Mouse (Mus musculus) ovary, adult 18-20 months (tissue): ENCODE measurements around the gene Nova2.

Experiments used
- DNase-seq: peaks from one replicate; pipeline ENCODE4 v3.0.0; 2022; ENCODE audit warnings: low spot score, mixed read lengths

Gene Nova2

DNA sequence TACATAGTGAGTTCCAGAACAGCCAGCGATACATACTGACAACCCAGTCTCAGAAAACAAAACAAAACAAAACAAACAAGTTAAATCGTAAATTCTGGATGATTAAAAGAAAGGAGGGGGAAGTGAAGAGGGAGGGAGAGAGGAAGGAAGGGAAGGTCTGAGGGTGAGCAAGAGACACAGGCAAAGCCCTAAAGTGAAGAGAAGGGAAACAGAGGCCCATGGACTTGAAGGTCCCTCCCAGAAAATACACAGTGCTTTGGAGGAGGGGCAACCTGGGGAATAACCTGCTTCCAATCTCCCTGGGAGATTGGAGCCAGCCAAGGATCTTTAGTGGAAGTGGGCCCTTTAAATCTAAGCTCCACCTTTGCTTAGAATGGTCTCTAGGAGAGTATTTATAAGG lies 61.4 kb downstream of the Nova2 start, which contains the start of gene Nanos2:
Nanos2 (plus strand) TSS at position 301 of the 400 bp plus-strand sequence.
- DNase-seq: no peak

DNA sequence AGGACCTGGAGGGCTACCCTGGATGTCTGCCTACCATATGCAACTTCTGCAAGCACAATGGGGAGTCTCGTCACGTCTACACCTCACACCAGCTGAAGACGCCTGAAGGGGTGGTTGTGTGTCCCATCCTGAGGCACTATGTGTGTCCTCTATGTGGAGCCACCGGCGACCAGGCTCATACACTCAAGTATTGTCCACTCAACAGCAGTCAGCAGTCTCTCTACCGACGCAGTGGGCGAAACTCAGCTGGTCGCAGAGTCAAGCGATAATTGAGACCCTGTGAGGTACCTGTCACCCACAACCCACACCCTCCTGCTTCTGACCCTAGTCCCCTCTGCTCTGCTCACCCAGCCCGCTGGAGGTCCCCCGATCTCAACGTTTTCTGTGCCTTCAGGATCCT lies 62.1 kb downstream of the Nova2 start:
- DNase-seq: no peak

DNA sequence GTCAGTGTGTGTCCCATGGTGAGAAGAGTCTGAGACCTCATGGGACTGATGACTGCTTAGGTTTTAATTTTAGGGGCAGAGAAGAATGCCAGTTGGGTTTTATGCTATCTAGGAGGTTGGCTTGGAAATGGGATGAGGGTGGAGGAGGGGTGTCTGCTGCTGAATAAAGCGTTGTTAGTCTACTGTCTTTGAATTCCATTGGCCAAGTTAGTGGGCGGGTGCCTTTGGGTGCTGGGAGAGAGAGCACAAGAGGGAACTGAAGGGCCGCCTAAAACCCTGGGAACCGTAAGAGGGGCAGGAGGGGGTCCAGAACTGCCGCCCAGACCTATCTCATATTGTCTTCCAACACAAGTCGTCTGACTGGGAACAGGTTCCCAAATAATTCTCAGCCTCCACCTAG lies 63.1 kb downstream of the Nova2 start:
- no peak for DNase-seq

DNA sequence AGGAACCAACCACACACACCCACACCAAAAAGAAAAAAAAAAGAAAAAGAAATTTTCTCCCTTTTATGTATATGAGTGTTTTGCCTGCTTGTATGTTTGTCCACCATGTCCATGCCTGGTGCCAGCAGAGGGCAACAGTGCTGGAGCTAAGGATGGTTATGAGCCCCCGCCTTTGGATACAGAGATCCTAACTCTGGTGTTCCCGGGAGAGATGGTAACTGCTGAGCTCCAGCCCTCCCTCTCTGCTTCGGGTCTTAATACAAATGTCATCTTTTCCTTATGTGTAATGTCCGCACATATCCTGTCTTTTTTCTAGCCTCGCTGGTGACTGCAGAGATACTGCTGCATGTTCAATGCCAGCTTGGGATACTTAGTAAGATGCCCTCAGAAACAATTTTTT lies 64.3 kb downstream of the Nova2 start:
- DNase-seq: no peak

DNA sequence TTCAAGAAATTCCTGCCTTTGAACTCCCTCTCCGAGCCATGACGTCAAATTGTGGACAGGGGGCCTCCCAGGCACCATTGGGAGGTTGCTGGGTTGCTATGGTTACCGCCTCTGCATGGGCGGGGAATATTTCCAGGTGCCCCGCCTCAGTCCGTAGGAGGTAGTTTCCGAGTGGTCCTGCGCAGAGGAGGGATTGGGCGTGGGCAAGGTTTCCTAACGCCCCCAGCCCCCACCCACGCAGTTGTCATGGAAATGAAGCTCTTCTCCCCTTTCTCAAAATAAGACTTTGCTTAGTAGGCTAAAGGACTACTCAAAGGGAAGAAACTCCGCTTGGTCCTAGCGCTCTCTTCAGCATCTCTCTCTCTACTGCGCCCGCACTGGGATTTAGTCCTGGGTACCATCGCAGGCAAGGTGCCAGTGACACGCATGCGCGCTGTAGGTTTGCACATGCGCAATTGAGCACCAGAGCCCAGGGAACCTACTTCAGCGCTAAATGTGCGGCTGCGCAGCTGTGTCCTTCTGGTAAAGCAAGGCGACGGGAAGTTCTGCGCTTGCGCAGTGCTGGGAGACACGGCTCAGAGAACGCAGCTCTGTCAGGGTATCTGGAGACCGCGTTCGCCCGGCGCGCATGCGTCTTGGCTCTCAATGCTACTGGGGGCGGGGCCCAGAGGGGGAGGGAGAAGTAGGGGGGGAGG lies 65.1 kb downstream of the Nova2 start, which contains the start of gene Mypop:
Mypop (plus strand) TSS at position 645 of the 695 bp plus-strand sequence.
- DNase-seq: peak; percentile 100

DNA sequence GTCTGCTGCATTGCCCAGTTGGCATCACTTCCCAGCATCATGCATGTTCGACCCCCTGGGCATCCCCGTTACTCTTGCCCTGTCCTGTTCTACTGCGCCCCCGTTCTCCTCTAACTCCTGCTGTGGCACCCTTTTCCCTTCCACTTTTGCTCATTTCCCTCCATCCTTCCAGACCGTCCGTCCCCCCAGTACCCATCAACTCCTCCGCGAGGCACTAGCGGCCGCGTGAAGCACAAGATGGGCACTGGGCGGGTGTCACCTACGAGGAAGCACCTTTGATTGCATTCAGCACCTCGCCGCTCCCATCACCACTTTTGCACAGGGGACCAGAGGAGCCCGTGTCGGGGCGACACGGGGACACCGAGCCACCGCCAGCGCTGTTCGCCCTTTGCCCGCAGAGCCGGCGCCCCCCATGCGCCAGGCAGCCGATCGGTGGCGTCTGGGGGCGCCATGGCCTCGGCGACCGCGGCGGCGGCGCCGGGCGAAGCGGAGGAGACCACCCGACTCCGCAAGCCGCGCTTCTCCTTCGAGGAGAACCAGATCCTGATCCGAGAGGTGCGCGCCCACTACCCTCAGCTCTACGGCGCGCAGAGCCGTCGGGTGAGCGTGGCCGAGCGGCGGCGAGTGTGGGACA lies 66.1 kb downstream of the Nova2 start:
- no peak for DNase-seq

DNA sequence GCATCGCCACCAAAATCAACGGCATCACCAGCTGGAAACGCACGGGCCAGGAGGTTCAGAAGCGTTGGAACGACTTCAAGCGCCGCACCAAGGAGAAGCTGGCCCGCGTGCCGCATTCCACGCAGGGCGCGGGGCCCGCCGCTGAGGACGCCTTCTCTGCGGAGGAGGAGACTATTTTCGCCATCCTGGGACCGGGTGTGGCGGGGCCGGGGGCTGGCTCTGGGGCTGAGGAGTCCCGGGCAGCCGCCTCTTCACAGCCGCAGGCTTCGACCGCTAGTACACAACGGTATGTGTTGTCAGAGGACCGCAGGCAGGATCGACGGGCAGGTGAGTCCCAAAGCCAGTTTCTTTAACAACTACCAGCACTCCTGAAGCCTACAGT lies 66.6 kb downstream of the Nova2 start:
- no peak for DNase-seq

DNA sequence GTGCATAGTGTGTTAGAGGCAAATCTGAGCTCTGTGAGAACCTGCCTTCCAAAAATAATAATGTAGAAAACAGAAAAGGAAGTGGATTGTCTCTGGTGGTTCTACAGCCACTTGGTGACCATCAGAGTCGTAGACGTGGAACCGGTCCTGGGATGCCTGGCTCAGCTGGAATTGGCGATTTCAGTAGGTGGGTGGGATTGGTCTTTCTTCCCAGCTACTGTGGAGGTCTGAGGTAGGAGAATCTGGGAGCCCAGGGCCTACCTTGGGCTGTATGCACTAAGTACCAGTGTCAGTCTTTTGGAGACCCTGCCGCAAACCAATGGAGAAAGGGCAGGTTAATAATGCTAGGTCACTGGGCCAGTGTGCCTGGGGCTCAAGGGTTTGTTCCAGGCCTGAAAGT lies 67.3 kb downstream of the Nova2 start:
- no peak for DNase-seq

DNA sequence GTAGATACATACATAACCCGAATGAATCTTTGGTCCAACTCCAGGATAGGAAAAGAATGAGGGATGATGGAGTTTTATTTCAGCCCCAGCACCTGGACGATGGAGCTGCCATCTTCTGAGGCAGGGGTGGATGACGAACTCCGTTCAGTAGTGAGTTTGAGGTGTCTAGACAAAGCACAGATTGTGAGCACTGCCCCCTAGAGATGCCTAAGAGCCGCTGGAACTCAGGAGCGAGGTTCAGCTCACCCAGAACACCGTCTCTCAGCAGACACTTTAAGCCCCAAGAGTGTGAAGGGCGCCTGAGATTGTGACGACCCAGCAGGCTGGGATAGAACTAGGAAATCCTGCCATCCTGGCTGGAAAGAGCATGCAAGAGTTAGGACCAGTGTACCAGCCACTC lies 73.1 kb downstream of the Nova2 start:
- DNase-seq: no peak

DNA sequence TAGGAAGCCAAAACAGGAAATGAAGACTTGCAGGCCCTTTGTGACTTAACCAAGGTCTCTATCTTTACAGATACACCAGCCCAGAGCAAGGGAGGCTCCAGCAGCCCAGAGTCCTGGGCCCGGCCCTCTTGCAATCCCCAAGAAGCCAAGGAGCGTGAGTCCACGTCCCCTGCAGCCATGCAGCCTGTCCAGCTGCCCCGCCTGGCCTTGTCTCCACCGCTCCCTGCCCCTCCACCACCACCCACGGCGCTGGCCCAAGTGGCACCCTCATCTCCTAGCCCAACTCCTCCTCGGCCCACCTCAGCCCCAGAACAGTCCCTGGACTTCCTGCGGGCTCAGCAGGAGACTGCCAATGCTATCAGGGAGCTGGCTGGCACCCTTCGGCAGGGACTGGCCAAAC lies 74.7 kb downstream of the Nova2 start:
- DNase-seq: no peak

DNA sequence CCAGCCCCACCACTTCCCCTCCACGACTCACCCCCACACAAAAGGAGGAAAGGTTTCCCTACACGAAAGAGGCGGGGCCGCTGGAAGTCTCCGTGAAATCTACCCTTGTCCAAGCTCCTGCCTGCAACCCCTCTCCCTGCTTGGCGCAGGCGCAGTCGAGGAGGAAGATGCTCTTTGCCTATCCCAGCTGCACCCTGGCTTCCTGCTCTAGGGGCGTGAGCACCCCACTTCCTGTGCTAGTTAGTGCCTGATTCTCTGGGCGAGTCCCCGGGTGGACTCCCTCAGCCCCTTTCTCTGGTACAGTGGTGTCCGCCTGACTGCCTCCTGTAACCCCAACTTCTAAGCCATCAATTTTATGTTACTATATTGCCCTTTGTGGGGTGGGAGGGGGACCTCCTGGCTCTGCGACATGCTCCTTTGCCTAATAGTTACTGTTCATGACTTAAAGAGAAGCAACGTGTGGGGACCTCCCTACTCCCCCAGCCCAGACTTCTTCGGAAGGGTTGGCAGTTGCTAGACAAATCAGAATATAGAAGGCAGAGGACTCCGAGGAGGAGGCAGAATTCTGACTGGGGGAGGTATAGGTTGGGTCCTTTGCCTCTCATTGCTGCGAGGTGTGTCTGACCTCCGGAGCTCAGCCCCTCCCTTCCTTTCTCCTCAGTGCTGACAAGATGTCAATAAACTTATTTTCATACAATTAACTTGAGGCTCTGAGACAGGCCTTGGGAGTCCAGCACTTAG lies 75.5 kb downstream of the Nova2 start:
- no peak for DNase-seq

DNA sequence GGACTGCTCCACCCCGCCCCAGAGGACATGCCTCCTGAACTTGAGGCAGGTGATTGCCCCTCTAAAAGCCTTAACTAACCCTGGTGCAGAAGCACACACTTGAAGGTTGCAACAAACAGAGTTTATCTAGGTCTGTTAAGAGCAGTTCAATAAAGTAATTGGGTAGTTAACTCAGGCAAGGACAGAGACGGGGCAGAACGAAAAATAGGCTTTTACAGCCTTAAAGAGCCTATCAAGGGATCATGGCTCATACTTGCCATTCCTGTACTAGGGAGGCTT lies 76.1 kb downstream of the Nova2 start:
- DNase-seq: no peak

DNA sequence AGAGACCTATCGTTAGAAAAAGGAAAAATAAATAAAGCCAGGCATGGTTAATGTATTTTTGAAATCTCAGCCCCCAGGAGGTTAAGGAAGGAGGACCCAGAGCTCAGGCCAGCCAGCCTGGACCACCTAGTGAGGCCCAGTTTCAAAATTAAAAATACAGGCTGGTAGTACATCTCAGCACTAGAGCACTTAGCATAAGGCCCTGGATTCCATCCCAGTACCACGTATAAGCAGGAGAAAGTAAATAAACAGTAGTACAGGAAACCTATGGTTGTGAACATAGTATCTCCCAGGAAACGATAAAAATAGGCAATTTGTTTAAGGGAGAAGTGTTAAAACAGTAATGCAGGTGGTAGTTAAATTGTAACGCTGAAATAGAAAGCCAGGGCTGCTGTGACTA lies 76.4 kb downstream of the Nova2 start:
- no peak for DNase-seq

DNA sequence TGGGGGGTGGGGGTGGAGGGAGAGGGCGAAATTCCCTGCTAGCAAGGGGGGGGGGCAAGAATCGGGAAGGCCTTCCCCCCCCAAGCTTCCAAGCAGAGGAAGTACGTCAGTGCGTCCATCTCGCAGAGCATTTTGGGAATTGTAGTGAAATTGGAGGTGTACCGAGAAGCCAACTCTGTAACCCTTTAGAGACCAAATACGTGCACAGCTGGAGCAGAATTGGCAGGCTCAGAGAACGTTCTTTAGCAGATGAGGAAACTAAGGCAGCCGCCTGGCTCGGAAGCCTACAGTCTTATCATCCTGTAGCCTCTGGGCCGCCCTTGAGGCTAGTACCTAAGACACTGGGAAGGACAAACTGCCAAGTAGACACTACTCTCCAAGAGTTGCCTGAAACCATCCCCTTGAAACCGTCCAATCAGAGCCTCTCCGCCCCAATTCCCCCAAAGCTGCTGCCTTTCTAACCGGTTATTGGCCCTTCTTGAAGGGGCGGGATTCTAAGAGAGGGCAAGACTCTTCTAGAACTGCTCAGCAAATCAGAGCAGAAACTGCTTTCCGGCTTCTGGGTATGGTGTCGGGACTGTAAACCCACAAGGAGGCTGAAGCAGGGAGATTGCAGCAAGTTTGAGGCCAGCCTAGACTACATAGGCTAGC lies 77.3 kb downstream of the Nova2 start:
- DNase-seq: peak; percentile 68

DNA sequence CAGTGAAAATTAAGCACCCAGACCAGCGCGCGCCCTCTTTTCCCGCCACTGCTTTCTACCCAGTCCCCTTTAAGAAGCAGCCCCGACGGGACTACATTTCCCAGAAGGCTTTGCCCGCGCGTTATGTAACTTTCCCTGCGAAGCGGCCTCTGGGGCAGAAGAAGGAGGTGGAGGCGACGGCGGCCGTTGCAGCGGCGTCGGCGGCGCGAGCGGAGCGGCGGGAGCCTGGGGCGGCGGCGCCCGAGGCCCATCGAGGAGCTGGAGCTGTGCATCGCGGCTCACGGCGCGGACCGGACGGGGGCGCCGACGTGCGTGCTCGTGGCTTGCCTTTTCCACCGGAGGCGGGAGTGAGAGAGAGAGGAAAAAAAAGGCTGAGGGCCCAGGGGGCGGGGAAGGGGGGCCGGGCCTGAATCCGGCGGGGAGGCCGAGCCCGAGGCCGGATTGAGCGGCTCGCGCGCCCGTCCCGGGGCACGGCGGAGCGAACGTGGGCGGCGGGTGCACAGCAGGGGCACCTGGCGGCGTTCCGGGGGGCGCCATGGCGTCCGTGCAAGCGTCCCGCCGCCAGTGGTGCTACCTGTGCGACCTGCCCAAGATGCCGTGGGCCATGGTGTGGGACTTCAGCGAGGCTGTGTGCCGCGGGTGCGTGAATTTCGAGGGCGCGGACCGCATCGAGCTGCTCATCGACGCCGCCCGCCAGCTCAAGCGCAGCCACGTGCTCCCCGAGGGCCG lies 78.4 kb downstream of the Nova2 start, which contains the start of gene Irf2bp1:
Irf2bp1 (plus strand) TSS at position 143 of the 729 bp plus-strand sequence.
- DNase-seq: peak; percentile 91

DNA sequence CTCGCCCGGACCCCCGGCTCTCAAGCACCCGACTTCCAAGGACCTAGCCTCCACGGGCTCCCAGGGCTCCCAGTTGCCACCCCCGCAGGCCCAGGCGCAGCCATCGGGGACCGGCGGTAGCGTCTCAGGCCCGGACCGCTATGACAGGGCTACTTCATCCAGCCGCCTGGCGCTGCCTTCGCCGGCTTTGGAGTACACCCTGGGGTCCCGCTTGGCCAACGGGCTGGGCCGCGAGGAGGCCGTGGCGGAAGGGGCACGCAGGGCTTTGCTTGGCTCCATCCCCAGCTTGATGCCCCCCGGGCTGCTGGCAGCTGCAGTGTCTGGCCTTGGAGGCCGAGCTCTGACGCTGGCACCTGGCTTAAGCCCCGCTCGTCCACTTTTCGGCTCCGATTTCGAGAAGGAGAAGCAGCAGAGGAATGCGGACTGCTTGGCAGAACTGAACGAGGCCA lies 79.0 kb downstream of the Nova2 start:
- no peak for DNase-seq

DNA sequence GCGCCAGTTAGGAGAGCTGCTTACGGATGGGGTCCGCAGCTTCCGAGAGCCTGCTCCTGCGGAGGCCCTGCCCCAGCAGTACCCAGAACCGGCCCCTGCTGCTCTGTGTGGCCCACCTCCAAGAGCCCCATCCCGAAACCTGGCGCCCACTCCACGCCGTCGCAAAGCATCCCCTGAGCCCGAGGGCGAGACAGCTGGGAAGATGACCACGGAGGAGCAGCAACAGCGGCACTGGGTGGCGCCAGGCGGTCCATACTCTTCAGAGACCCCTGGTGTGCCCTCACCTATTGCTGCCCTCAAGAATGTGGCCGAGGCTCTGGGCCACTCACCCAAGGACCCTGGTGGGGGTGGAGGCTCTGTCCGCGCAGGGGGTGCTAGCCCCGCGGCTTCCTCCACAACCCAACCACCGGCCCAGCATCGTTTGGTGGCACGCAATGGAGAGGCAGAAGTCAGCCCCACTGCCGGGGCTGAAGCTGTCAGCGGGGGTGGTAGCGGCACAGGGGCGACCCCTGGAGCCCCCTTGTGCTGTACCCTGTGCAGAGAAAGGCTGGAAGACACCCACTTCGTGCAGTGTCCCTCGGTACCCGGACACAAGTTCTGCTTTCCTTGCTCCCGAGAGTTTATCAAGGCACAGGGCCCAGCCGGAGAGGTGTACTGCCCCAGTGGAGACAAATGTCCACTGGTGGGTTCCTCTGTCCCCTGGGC lies 79.9 kb downstream of the Nova2 start:
- no peak for DNase-seq

DNA sequence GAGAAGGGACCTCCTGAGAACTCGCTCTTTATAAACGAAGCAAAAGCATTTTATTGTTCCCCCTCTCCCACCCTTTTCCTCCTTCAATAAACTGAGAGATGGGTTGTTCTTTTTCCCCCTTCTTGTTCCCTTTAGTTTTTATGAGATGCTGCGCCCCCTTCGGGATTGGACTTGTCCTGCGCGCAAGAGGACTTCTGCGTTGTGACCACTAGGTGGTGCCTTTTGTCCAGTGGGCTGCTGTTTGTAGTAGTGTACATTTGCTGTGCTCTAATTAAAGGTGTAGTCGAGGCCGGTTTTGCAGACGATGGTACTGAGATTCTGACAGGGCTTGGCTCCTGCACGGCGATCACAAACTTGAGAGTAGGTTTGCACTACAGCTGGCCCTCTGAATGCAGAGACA lies 80.8 kb downstream of the Nova2 start:
- DNase-seq: peak; percentile 58

DNA sequence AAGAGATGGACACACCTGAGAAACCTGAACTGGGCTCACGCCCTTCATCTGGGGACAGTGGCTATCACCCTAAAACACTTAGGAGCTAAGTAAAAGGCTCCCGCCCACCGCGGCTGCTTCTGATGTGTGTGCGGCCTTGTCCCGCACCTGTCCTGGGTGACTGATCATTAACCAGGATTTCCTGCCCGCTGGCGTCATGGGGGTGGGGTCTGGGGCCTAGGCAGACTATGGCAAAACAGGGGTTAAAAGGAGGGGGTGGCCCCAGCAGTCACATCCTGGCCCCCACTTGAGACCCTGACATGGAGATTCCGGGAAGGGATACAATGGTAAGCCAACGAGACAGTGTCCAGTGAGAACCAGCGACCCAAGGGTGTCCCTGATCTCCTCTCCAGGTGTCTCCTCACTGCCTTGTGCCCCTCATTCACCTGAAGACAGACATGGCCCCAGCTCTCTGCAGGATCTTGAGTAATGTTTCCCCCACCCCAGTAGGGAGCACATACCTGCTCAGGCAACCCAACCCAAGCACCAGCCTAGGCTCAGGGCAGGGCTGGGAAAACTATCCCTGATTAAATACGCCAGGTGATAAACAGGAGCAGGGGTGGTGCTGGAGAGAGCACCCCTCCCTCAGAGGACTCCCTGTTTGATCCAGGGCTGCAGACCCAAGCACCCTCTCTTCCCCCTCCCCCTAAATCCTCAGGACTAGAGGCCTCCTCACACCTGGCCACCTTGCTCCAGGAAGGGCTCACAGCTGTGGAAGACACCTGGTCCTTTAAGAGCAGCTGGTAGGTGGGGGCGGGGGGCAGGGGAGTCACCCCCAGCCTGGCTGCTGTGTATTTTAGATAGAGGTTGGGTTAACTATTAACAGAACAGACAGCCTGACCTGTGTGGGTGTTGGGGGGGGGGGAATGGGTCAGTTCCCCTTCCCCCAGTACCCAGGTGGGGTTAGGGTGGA lies 81.6 kb downstream of the Nova2 start:
- DNase-seq: no peak

DNA sequence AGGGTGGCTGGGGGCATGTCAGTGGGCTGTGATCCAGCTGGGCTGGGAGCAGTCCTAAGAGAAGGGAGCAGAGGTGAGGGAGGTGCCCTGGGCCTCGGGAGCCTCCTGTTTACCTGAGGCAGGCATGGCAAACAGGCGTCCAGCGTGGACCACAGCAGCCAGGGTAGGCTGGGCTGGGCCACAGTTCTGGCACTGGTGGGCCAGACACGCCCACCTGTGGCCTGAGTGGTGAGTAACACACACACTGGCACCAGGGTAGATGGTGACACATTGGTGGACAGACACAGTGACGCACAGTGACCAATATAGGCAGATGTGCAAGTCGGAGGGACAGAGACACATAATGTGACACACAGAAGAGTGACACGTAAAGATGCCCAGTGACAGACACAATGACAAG lies 84.9 kb downstream of the Nova2 start:
- no peak for DNase-seq
